Mouse (Mus musculus) gonadal fat pad, adult 2 months (tissue): ENCODE measurements around the gene Tmem205. TPM values are rescaled to one million over a fixed set of nuclear protein-coding genes. Genes with fewer than 3 reads are reported as not detected.

ENCODE experiments used
- DNase-seq: peaks from one replicate; pipeline ENCODE4 v3.0.0-alpha.2; 2012; ENCODE audit warnings: low read depth
- polyA plus RNA-seq: library from polyadenylated mRNA; depleted of rRNA; stranded (reverse); fragments of >200 nt; gene quantifications from 2 replicates; pipeline ENCODE4 v1.2.3, GENCODE M21; 2012

Gene Tmem205
- polyA plus RNA-seq, 1 experiment, result 269 TPM

DNA sequence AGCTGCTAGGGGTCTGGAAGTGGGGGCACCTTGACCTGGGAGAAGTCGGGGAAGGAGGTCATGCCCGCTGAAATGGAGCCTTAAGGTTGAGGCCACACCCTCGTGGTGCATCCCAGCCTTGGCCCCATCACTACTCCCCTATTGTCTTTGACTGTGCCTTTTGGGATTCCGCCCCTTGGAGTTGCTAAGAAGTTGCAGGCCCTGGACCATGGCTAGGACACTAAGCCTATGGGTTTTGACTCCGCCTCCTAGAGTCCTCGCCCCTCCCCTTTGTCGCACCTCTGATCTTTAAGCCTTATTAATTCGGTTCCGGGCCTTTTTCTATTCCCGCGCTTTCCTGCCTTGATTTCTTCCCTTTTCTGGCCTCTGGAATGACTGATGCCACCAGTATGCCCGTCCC lies 16.3 kb upstream of the Tmem205 start:
- no peak for DNase-seq

DNA sequence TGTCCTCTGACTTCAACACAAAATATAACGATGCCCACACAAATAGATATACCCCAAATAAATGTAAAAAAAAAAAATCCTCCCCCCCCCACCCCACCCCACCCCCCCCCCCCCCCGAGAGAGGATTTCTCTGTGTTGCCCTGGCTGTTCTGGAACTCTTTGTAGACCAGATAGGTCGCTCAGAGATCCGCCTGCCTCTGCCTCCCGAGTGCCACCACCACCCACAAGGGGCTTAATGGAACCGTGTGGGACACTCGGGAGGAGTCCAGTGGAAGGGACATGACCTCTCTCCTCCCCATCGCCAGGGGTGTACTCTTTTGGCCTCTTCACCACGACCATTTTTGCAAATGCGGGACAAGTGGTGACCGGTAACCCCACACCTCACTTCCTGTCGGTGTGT lies 15.7 kb upstream of the Tmem205 start:
- no peak for DNase-seq

DNA sequence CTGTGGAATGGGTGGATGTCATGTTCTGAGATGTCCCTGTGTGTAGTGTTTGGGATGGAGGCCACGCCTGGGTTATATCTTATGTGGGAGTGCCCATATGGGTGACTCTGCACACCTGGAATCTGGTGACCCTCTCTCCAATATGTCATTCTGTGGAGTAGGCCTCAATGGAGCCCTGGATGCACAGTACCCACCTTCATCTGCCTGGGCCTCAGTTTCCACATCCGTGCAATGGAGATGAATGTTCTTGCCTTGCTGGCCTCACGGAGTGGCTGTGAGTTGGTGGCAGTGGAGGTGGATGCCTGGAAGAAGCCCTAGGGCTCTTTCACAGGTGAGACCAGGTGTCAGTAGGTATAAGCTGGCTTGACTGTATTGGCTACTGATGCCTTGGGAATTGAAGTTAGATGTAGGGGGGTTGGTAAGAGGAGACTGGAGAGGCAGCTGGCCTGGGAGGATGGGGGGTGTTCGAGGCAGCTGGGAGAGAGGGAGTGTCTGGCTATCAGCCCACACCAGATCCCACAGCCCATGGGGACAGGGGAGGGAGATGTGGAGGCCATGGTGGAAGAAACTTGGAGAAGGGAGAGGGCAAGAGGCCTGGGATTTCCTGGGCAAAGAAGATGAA lies 11.0 kb upstream of the Tmem205 start:
- DNase-seq, result no peak

GRCm38 (mm10) chr9:21937711-21938175 lies 10.4 kb upstream of the Tmem205 start:
- no peak for DNase-seq

DNA sequence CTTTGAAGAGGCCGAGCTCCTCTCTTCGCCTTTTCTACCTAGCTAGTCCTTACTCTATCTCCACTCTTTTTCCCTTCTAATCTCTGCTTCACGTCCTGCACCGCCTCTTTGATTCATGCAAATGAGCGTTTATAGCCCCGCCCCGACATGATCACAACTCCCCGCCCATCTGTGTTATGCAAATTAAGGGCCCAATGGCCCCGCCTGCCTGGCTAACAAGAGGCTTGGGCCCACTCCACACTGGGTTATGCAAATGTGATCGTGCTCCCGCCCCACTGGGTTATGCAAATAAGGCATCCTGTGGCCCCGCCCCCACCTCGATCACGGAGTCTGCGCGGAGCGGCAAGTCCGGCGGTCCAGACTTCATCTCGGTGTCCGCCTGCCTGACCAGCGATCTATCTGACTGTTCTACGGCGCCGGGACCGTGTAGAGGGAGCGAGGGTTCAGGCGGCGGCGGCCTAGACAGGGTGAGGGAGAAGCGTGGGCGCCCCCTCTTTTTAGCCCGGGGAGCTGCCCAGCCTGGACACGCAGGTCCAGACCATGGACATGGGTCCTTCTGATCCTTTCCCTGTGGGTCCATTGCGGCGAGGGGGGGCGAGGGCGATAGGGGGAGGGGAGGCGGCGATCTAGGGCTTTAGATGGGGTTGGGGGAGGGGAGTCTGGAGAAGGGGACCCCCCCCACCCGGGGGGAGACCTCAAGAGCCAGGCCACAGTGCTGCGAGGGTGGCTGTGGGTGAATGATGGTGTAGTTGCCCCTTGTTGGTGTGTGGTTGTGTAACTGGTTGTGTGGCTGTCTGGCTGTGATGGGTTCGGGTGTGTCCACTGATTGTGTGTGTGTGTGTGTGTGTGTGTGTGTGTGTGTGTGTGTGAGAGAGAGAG lies 9.6 kb upstream of the Tmem205 start, which contains the start of gene Plppr2:
Plppr2 (plus strand) TSS at position 342 of the 879 bp plus-strand sequence.
- DNase-seq, result no peak

- no peak for DNase-seq
Measured at GRCm38 (mm10) chr9:21935466-21936131, 8.2 kb upstream of the Tmem205 start.

DNA sequence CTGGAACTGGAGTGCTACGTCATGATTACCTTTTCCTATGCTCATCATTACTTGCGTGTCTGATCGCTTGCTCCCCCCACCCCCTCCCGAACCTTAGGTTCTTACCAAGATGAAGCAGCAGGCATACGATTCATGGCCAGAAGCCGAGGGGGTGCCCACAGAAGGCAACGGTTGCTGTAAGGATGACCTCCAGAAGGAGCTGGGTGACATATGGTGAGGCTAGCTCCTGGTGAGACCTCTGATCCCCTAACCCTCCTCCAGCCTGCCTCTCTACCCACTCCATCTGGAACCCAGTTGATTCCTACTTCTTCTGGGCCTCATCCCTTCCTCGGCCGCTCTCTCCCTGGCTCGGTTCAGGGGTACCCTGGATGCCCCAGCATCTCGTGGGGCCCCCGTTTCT lies 6.7 kb upstream of the Tmem205 start:
- DNase-seq, result no peak

DNA sequence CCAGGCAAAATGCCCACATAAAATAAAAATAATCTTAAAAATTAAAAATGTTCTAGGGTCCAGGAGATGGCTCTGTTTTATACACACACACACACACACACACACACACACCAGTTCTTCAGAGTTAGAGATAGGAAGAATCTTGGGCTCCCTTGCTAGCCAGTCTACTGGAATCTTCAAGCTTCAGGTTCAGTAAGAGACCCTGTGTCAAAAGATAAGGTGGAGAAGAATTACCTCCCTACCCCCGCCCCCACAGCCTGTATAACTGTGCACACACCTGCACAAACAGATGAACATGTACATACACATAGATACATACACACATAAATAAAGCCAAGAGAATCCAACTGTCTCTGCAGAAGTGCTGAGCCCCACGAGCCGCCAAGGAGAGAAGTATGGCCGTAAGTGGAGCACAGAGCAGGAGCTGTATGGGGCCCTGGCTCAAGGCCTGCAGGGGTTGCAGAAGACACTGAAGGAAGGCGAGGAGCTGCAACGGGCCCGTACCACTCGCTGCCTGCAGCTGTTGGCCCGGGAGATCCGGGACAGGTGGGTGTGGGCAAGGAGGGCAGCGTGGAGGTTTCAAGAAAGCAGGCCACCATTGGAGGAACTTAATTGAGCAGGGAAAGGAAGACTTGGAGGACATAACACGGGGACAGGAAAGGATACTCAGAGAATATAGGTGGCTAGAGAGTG lies 5.2 kb upstream of the Tmem205 start:
- no peak for DNase-seq

GRCm38 (mm10) chr9:21932006-21932405 lies 4.7 kb upstream of the Tmem205 start:
- DNase-seq, result no peak

DNA sequence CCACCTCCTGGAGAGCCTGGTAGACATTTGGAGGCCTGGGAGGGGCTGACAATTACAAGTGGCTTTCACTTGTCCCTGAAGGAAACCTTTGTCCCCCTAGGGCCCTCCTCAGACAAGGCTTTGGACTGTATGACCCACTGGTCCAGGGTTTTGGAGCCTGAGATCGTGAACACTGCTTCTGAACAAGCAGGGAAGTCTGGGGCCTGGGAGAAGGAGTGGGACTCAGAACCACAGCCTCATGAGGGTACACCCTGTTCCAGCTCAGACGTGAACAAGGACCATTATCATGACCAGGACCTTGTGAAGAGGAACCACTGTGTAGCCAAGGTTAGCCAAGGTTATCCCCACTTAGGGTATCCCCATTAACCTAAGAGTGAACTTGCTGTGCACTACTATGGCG lies 1.9 kb upstream of the Tmem205 start:
- no peak for DNase-seq

DNA sequence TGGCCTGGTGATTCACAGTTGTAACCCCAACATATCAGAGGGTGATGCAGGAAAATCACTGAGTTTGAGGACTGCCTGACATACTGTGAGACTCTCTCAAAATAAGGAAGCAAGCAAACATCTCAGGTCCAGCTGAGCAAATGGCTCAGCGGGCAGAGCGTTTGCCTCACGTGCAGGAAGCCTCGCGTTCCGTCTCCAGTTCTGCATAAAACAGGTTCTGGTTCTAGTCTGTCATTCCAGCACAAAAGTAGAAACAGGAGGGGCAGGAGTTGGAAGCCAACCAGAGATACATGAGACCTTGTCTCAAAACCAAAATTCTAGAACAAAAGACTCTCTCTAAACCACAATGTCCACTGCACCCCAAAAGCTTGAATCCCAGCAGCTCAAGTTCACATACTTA lies 572 bp downstream of the Tmem205 start:
- DNase-seq, result no peak

DNA sequence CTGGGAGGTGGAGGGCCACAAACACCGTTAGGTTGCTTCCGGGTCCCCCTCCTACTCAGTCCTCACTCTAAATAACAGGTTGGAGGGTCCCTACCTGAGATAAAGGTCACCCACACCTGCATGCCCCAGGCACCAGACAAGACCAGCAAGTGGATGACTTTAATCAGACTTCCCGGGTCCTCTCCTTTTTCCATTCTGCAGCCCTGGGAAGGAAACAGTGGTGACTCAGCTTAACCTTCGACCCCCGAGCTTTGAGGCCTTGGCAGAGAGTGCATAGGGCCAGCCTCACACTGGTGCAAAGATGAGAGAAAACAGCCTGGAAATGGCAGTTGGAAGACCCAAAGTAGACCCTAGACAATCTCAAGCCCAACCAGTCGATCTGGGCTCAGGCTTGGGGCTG lies 1.2 kb downstream of the Tmem205 start:
- no peak for DNase-seq

DNA sequence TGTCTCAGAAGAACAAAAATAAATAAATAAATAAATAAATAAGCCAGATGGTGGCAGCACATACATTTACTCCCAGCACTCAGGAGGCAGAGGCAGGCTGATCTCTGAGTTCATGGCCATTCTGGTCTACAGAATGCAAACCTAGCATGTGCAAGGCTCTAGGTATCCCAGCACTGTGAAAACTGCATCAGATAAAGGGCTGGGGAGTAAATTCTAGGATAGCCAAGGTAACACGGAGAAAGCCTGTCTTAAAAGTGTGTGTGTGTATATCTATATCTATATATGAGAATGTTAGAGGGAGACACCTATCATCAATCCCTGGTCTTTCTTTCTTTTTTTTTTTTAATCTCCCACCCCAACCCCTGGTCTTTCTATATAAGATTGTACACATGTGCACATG lies 1.9 kb downstream of the Tmem205 start:
- DNase-seq, result no peak

DNA sequence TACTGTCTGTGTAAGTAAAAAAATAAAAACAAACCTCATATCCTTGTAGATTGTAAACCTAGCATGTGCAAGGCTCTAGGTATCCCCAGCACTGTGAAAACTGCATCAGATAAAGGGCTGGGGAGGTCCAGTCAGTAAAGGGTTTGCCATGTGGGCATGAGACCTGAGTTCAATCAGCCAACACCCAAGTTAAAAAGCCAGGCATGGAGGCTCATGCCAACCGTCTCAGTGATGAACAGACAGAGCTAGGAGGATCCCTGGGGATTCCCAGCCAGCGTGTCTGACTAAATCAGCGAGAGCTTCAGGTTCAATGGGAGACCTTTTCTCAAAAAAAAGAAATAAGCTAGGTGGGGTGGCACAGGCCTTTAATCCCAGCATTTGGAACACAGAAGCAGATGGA lies 2.3 kb downstream of the Tmem205 start:
- no peak for DNase-seq

DNA sequence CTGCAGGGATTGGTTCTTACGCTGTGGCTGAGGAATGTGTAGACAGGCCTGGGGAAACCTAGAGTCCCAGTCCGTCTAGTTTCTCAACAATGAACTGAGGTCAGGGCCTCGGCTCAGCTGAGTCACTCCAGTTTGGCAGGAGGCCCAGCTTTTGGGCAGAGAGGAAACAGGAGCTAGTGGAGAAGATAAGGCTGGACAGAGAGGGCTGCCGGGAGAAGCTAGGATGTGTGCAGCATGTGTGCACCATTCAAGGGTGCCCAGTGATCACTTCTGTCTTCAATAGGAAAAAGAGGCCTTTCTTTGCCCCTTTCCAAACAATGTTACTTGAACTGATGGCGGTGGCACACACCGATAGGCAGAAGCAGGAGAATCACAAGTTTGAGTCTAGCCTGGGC lies 3.3 kb downstream of the Tmem205 start:
- peak; percentile 87 for DNase-seq

DNA sequence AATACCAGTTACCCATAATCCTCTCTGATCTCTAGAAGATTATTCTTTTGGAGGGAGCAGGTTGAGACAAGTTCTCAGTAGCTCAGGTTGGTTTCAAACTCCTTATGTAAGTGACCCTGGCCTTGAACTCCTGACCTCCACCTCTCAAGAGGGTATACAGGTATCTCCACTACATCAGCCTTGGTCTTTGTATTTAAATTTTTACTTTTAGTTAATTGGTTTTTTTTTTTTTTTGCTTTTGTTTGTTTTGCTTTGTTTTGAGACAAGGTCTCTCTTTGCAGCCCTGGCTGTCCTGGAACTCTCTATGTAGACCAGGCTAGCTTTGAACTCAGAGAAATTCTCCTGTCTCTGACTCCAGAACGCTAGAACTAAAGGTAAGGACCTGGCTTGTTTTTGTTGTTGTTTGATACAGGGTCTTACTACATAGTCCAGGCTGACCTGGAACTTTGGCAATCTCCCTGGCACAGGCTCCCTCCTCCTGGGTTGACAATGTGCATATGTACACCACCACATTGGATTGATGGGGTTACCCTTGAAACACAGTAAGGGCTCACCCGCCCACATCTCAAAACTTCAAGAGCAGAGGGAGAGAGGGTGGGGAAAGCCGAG lies 3.8 kb downstream of the Tmem205 start:
- DNase-seq, result no peak

- DNase-seq, result no peak
Measured at GRCm38 (mm10) chr9:21923036-21923435, 4.3 kb downstream of the Tmem205 start.

GRCm38 (mm10) chr9:21918692-21919384 lies 8.5 kb downstream of the Tmem205 start:
- DNase-seq, result peak; percentile 93

- no peak for DNase-seq
Measured at GRCm38 (mm10) chr9:21918035-21918592, 9.2 kb downstream of the Tmem205 start, which contains the start of gene Rab3d. TSS of gene Rab3d (minus strand) at chr9:21918192.

DNA sequence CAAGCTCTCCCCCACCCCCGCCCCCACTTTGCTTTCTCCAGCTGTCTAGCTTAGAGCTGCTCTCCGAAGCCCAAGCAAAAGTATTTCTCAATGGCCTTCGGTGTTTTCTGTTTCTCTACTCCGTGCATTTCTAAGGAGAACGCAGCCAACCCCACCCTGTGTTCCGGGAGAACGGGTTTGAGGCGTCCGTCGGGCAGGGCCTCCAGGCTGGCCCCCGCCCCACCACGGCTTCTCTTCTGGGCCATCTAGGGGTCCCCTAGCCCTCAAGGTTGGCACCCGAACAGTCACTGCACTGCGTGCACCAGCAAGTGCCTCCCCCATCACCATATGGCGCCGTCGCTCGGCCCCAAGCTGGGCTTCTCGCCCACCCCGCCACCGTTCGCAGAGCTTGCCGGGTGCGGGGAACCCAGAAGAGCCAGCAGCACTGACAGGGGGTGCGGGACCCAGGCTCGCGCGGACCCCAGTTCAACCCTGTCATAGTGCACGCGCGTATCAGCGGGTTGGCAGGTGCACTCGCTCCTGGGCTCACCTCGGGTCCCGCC lies 9.8 kb downstream of the Tmem205 start:
- DNase-seq, result no peak
